In the genomic region with DNA sequence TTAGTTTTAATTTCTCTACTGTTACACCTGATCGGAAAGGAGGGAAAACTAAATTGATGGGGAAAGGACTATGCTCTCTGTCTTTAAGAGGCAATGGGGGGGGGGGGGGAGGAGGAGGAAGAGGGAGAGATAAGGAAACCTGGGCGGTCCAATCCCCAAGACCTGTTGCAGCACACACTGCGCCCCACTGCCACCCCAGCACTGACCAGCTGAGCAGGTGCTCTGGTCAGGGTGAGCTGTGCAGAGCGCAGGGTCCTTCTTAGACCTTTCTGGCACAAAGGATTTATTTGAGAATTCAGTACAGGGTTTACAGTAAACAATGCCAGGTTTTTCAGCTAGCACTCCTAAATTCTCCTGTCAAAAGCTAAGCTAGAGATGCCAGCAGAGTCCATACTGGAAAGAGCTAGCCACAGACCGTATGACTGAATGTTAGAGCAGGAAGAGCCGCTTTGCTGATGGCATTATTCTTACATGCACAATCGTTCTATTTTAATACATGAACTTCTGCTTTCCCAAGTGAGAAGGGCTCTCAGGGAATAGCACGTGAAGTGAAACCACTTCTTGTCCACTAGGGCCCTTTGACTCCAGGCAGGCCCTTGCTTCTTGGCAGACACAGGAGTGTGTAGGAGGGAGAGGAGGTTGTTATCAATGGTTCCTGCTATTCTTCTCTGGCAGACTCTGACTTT, we compare ENCODE assay signal across 8 mouse cellular contexts. TPM values are rescaled to one million over a fixed set of nuclear protein-coding genes. Genes with fewer than 3 reads are reported as not detected.
DNase-seq lines count a peak whose midpoint lies in the region; ATAC-seq and TF ChIP-seq lines count a peak whose summit lies in the region.

No protein-coding gene starts in this region.

- H3K4me3 ChIP-seq in hindbrain, embryonic 11.5 days (ENCODE audit: low read depth, low read length), result no peak overlapping the region
- no peak overlapping the region for H3K4me3 ChIP-seq in lung, adult 2 months (replicated peaks; ENCODE audit: extremely low read depth, low read depth, low read length)
- H3K4me3 ChIP-seq in small intestine, adult 2 months (ENCODE audit: low read depth, low read length), result no peak overlapping the region

- ATAC-seq in hindbrain, embryonic 11.5 days (ENCODE audit: low FRiP score), result 0 out of 2 replicates have a peak, but pooled peaks have one; percentile 57

- WGBS in hindbrain, embryonic 11.5 days, result 77% methylated on average over 8 of the region's 8 CpGs
- WGBS in lung, adult 2 months, result 15% methylated on average over 8 of the region's 8 CpGs
- WGBS in small intestine, adult 2 months, result 28% methylated on average over 8 of the region's 8 CpGs

- no peaks in the 10 kb centered on the region for H3K27me3 ChIP-seq in hindbrain, embryonic 11.5 days (ENCODE audit: control insufficient read depth, insufficient read depth, low read length)
- no peaks in the 10 kb centered on the region for H3K27me3 ChIP-seq in small intestine, adult 2 months (ENCODE audit: control insufficient read depth, insufficient read depth, low read length)

- no peak for TF ChIP-seq CTCF in lung, adult 2 months (IDR thresholded peaks at IDR 0.05; ENCODE audit: insufficient read depth, low read length)
- peak; percentile 22; the same call in 1 of the 2 replicates for TF ChIP-seq CTCF in small intestine, adult 2 months (IDR thresholded peaks at IDR 0.05; ENCODE audit: extremely low read depth, insufficient read length, insufficient replicate concordance, low read depth, low read length)

- H3K4me2 ChIP-seq in hindbrain, embryonic 11.5 days (replicated peaks; ENCODE audit: low read depth, low read length), result no peak overlapping the region

- no peak overlapping the region for H3K27ac ChIP-seq in hindbrain, embryonic 11.5 days (ENCODE audit: low read depth, low read length)
- peak overlapping the region; percentile 44 for H3K27ac ChIP-seq in small intestine, adult 2 months (ENCODE audit: insufficient read depth, low read depth, low read length)

- DNase-seq in ovary, postnatal 14 days (ENCODE audit: low spot score), result peak; percentile 40
- DNase-seq in ovary, postnatal 10 days (ENCODE audit: low spot score), result no peak
- DNase-seq in fibroblast of lung, adult 2 months (ENCODE audit: low read depth), result peak; percentile 44
- no peak for DNase-seq in hindbrain, embryonic 11.5 days (ENCODE audit: low spot score)
- peak; percentile 45 for DNase-seq in lung, adult 2 months
- no peak for DNase-seq in embryo, embryonic 10.5 days (ENCODE audit: low spot score)
- no peak for DNase-seq in spleen, postnatal 4 days (ENCODE audit: low spot score in 2 of 2)

- no peaks in the 10 kb centered on the region for H3K36me3 ChIP-seq in hindbrain, embryonic 11.5 days (ENCODE audit: control insufficient read depth, insufficient read depth, low read length)
- H3K36me3 ChIP-seq in small intestine, adult 2 months (ENCODE audit: control insufficient read depth, insufficient read depth, low read length), result no peaks in the 10 kb centered on the region

- H3K9me3 ChIP-seq in hindbrain, embryonic 11.5 days (ENCODE audit: control insufficient read depth, low read length), result no peaks in the 10 kb centered on the region

- no peak overlapping the region for H3K9ac ChIP-seq in hindbrain, embryonic 11.5 days (ENCODE audit: low read depth, low read length)

- no peaks in the 10 kb centered on the region for H3K4me1 ChIP-seq in hindbrain, embryonic 11.5 days (replicated peaks; ENCODE audit: control insufficient read depth, insufficient read depth, low read length)
- peaks cover 6% of the 10 kb centered on the region for H3K4me1 ChIP-seq in lung, adult 2 months (ENCODE audit: control insufficient read depth, insufficient read depth, low read length)
- peaks cover 4% of the 10 kb centered on the region for H3K4me1 ChIP-seq in small intestine, adult 2 months (ENCODE audit: control insufficient read depth, insufficient read depth, insufficient read length, low read length)

- TF ChIP-seq POLR2A in lung, adult 2 months (IDR thresholded peaks at IDR 0.05; ENCODE audit: borderline replicate concordance, extremely low read depth, low read depth, low read length), result no peak
- TF ChIP-seq POLR2A in small intestine, adult 2 months (IDR thresholded peaks at IDR 0.05; ENCODE audit: low read depth, low read length), result no peak

RNA-seq across cellular contexts. Expression of a gene that starts 49.3 kb away (rescaled TPM):
- polyA plus RNA-seq in hindbrain, embryonic 11.5 days (2014; fragmentation: Nextera tagmentation; extraction: Ambion mirVana), result 0.46 and 0.60 TPM in 2 replicates
- polyA plus RNA-seq in lung, adult 2 months (2012; rRNA removed), result 1.9 and 2.6 TPM in 2 replicates
- 1.4 and 1.5 TPM in 2 replicates for polyA plus RNA-seq in small intestine, adult 2 months (2012; rRNA removed)

Comparison
In these comparisons a context has a peak if more than half of its experiments do, and no peak if none do; other contexts are left out.
1. DNase-seq: peak in ovary, postnatal 14 days (single experiment), fibroblast of lung, adult 2 months (single experiment) and lung, adult 2 months (single experiment); none in ovary, postnatal 10 days (single experiment), hindbrain, embryonic 11.5 days (single experiment), embryo, embryonic 10.5 days (single experiment) and spleen, postnatal 4 days (0 of 2).